Mouse (Mus musculus) B cell, adult 62 days (primary cell): ENCODE data around the gene Cers1. TPM values are rescaled to one million over a fixed set of nuclear protein-coding genes. Genes with fewer than 3 reads are reported as not detected.

ENCODE experiments used
- total RNA-seq: library from RNA; stranded (reverse); gene quantifications from 4 replicates; pipeline ENCODE4 v1.2.4, GENCODE M21; 2023

Cers1 gene
- not detected in 4 replicates for total RNA-seq

DNA sequence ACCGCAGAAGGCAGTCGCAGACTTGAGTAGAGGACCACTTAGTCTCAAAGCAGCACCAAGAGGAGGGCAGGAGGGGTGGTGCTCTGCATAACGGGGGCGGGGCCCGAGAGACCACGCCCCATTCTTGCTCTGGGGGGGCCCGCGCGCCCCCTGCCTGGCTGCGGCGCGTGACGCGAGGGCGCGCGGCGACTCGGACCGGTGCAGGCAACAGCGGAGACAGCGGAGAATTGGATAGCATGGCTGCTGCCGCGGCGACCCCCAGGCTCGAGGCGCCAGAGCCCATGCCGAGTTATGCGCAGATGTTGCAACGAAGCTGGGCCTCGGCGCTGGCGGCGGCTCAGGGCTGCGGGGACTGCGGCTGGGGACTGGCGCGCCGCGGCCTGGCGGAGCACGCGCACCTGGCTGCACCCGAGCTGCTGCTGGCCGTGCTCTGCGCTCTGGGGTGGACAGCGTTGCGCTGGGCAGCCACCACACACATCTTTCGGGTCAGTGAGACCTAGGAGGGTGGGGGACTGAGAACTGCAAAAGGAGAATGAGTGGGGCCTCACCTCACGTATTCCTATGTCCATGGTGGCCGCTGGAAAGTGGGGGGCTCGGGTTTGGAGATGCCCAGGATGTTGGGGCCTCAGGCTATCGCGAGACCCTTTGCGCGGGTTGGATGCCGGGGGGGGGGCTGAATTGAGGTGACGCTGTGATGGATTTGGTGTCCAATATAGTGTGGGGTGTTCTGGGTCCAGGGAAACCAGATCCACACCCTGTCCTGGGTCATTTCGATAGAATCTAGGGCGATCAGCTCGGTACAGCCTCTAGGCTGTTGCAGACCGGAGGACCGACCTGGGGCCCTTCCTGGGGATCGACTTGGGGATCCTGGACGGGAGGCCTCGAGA is at the start of gene Cers1:
Cers1 (plus strand) TSS at position 152 of the 887 bp plus-strand sequence.

DNA sequence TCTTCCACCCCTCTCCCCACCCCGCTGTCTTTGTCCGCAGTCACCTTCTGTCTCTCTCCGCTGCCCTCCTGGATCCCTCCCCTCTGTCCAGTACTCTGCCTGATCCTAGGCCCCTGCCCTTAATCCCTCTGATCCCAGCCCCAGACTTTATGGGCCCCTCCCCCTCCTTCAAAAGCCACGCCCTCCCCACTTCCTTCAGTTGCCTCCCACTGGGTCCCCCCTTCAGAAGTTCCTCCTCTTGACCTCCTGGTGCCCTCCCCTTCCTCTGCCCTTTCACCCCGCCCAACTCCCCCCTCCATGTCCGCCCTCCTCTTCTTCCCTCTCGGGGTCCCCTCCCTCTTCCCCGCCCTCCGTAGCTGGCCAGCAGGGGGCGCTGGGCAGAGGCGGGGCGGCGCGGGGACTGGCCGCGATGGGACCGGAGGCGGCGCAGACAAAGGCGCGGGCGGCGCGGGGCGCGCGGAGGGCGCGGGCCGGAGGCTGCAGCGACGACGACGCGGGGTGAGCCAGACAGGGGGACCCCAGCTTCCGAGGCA is 32.9 kb upstream of the Cers1 start, which contains the start of gene Homer3:
Homer3 (plus strand) TSS at position 225 of the 533 bp plus-strand sequence.

DNA sequence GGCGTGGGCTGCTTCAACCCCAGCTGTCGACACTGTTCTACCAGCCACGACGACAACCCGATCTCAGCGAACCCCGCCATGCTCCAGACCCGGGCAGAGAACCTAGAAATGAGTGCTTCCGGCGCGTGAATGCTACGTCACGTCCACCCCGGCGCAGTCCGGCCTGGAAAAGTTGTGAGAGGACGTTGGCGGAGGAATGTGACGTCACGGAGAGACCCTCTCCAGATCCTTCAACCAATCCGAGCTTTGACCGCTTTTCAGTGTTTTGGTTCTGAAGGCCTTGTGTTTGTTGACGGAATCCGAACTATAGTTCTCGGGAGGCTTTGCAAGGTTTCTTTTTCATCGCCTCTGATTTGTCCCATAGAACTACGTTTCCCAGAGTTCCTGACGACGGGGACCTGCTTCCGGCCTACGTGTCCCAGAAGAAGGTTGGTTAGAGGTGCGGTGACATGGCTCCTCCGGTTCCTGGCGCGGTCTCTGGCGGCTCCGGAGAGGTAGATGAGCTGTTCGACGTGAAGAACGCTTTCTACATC is 13.2 kb upstream of the Cers1 start, which contains the start of the genes Ddx49 and Cope:
Ddx49 (minus strand) TSS at position 132 of the 533 bp plus-strand sequence.
Cope (plus strand) TSS at position 161 of the 533 bp plus-strand sequence.

GRCm38 (mm10) chr8:70329124-70329834 is 13.7 kb downstream of the Cers1 start, which contains the start of gene Gdf1:
Gene Gdf1, plus strand, starts transcription at chr8:70329817.

GRCm38 (mm10) chr8:70353194-70353817 is 37.7 kb downstream of the Cers1 start, which contains the start of gene Upf1:
Gene Upf1, minus strand, starts transcription at chr8:70353278.

GRCm38 (mm10) chr8:70373397-70374317 is 58.1 kb downstream of the Cers1 start, which contains the start of gene Comp:
Gene Comp, plus strand, starts transcription at chr8:70373558.

Other genes with a start within 250 kb of the Cers1 start
- gene Tm6sf2, start 242.9 kb upstream of the Cers1 start, total RNA-seq: 0.41 to 0.42 TPM in 2 of 4 replicates, not detected in the others
- not detected in 4 replicates for gene Hapln4, start 232.3 kb upstream of the Cers1 start, total RNA-seq
- gene Ncan, start 194.9 kb upstream of the Cers1 start, total RNA-seq: 0.12 to 0.24 TPM (median 0.12 TPM) in 4 replicates
- 26.8 to 34.5 TPM (median 33.3 TPM) in 4 replicates for gene Nr2c2ap, start 184.4 kb upstream of the Cers1 start, total RNA-seq
- 29.2 to 34.9 TPM (median 32.5 TPM) in 4 replicates for gene Rfxank, start 176.6 kb upstream of the Cers1 start, total RNA-seq
- 47.1 to 58.2 TPM (median 52.7 TPM) in 4 replicates for gene Borcs8, start 176.3 kb upstream of the Cers1 start, total RNA-seq
- gene Mef2b, start 176.1 kb upstream of the Cers1 start, total RNA-seq: 2.4 to 4.5 TPM (median 4.0 TPM) in 4 replicates
- gene Tmem161a, start 143.4 kb upstream of the Cers1 start, total RNA-seq: 43.7 to 57.9 TPM (median 47.4 TPM) in 4 replicates
- gene Slc25a42, start 103.5 kb upstream of the Cers1 start, total RNA-seq: 3.6 to 6.2 TPM (median 4.5 TPM) in 4 replicates
- 65.9 to 70.7 TPM (median 67.1 TPM) in 4 replicates for gene Sugp2, start 81.5 kb upstream of the Cers1 start, total RNA-seq
- gene Armc6, start 81.3 kb upstream of the Cers1 start, total RNA-seq: 7.2 to 11.5 TPM (median 10.0 TPM) in 4 replicates
- 6.2 to 9.0 TPM (median 6.9 TPM) in 4 replicates for gene Homer3, start 32.9 kb upstream of the Cers1 start, total RNA-seq
- gene Ddx49, start 13.3 kb upstream of the Cers1 start, total RNA-seq: 67.5 to 86.5 TPM (median 76.3 TPM) in 4 replicates
- gene Cope, start 13.3 kb upstream of the Cers1 start, total RNA-seq: 94.5 to 110 TPM (median 108 TPM) in 4 replicates
- not detected in 4 replicates for gene Gdf1, start 14.0 kb downstream of the Cers1 start, total RNA-seq
- gene Upf1, start 37.5 kb downstream of the Cers1 start, total RNA-seq: 68.7 to 78.5 TPM (median 70.9 TPM) in 4 replicates
- gene Comp, start 57.8 kb downstream of the Cers1 start, total RNA-seq: 0.48 TPM in 1 of 4 replicates, not detected in the others
- gene Crtc1, start 123.8 kb downstream of the Cers1 start, total RNA-seq: 16.1 to 28.0 TPM (median 24.1 TPM) in 4 replicates
- 8.4 to 10.1 TPM (median 8.6 TPM) in 4 replicates for gene Klhl26, start 161.2 kb downstream of the Cers1 start, total RNA-seq
- gene Tmem59l, start 171.6 kb downstream of the Cers1 start, total RNA-seq: not detected in 4 replicates
- 1.2 to 2.5 TPM (median 2.0 TPM) in 3 of 4 replicates, not detected in the other for gene Crlf1, start 177.4 kb downstream of the Cers1 start, total RNA-seq
- gene Rex1bd, start 191.0 kb downstream of the Cers1 start, total RNA-seq: 33.3 to 46.0 TPM (median 38.6 TPM) in 4 replicates
- 2,835 to 2,861 TPM (median 2,853 TPM) in 4 replicates for gene Uba52, start 195.0 kb downstream of the Cers1 start, total RNA-seq
- 231 to 253 TPM (median 245 TPM) in 4 replicates for gene Fkbp8, start 211.9 kb downstream of the Cers1 start, total RNA-seq
- 53.7 to 70.3 TPM (median 60.4 TPM) in 4 replicates for gene Kxd1, start 212.2 kb downstream of the Cers1 start, total RNA-seq
- gene Ell, start 223.7 kb downstream of the Cers1 start, total RNA-seq: 26.1 to 31.6 TPM (median 29.4 TPM) in 4 replicates